In genomic region chr16:43772358-43772757, GRCm38 (mm10) we compare ENCODE assay signal across 23 mouse cellular contexts. TPM values are rescaled to one million over a fixed set of nuclear protein-coding genes. Genes with fewer than 3 reads are reported as not detected.
DNase-seq lines count a peak whose midpoint lies in the region; ATAC-seq lines count a peak whose summit lies in the region.
"Had no signal": no experiment of that assay in that cellular context is flagged by ENCODE, and none has a peak within 500 bp of the region (broad histone marks: within the 10 kb centered on the region; RNA-seq: fewer than 3 reads in every experiment).

No protein-coding gene starts in this region.

- peaks cover 11% of the 10 kb centered on the region for H3K4me1 ChIP-seq in heart, embryonic 15.5 days (replicated peaks)
- no peaks in the 10 kb centered on the region for H3K4me1 ChIP-seq in lung, embryonic 15.5 days
- H3K4me1 ChIP-seq: embryonic facial prominence, embryonic 10.5 days; kidney, embryonic 15.5 days; limb, embryonic 13.5 days; liver, embryonic 13.5 days; neural tube, embryonic 12.5 days had no signal

- intact Hi-C loops in heart, postnatal 25 days (cut with DNase I), result no loop called here

- no peak overlapping the region for H3K4me3 ChIP-seq in heart, embryonic 15.5 days
- no peak overlapping the region for H3K4me3 ChIP-seq in lung, embryonic 15.5 days
- H3K4me3 ChIP-seq: embryonic facial prominence, embryonic 10.5 days; gastrocnemius, adult 2 months; kidney, embryonic 15.5 days; limb, embryonic 13.5 days; liver, embryonic 13.5 days; neural tube, embryonic 12.5 days had no signal

- H3K27me3 ChIP-seq in heart, embryonic 15.5 days, result no peaks in the 10 kb centered on the region
- no peaks in the 10 kb centered on the region for H3K27me3 ChIP-seq in lung, embryonic 15.5 days
- H3K27me3 ChIP-seq: kidney, embryonic 15.5 days; limb, embryonic 13.5 days; liver, embryonic 13.5 days; neural tube, embryonic 12.5 days had no signal

- 18% methylated on average over 3 of the region's 3 CpGs for WGBS in heart, embryonic 15.5 days
- WGBS in lung, embryonic 15.5 days, result 39% methylated on average over 3 of the region's 3 CpGs

- no peak overlapping the region for H3K9ac ChIP-seq in heart, embryonic 15.5 days
- H3K9ac ChIP-seq in lung, embryonic 15.5 days, result no peak overlapping the region
- H3K9ac ChIP-seq: kidney, embryonic 15.5 days; limb, embryonic 13.5 days; liver, embryonic 13.5 days; neural tube, embryonic 12.5 days had no signal

- peak overlapping the region; percentile 79 for H3K27ac ChIP-seq in heart, embryonic 15.5 days
- no peak overlapping the region for H3K27ac ChIP-seq in lung, embryonic 15.5 days
- H3K27ac ChIP-seq: embryonic facial prominence, embryonic 10.5 days; gastrocnemius, adult 2 months; kidney, embryonic 15.5 days; limb, embryonic 13.5 days; liver, embryonic 13.5 days; neural tube, embryonic 12.5 days had no signal

- ATAC-seq in heart, embryonic 15.5 days (replicated peaks; ENCODE audit: insufficient number of reproducible peaks, insufficient read depth, low FRiP score, low read depth), result peak; percentile 93
- ATAC-seq in lung, embryonic 15.5 days (ENCODE audit: borderline replicate concordance, extremely low read depth, low FRiP score, low TSS enrichment), result peak; percentile 88; the same call in 1 of the 2 replicates
- ATAC-seq: hindbrain, embryonic 16.5 days; intestine, embryonic 16.5 days; Patski had no signal

- no peaks in the 10 kb centered on the region for H3K36me3 ChIP-seq in heart, embryonic 15.5 days
- no peaks in the 10 kb centered on the region for H3K36me3 ChIP-seq in lung, embryonic 15.5 days
- H3K36me3 ChIP-seq: embryonic facial prominence, embryonic 10.5 days; kidney, embryonic 15.5 days; limb, embryonic 13.5 days; liver, embryonic 13.5 days; neural tube, embryonic 12.5 days had no signal

- DNase-seq in heart, adult 11 months, result peak; percentile 95
- no peak for DNase-seq in heart, postnatal 25 days (ENCODE audit: low spot score)
- DNase-seq in lung, postnatal 4 days, result peak; percentile 22 to 34
- DNase-seq in ovary, adult 18-20 months (ENCODE audit: low spot score), result no peak
- no peak for DNase-seq in embryo, embryonic 9.5 days (ENCODE audit: extremely low spot score)
- no peak for DNase-seq in thymus, adult 18-20 months
- DNase-seq: adrenal gland, postnatal 10 days; cerebellum, adult 11 months; cerebellum, postnatal 14 days; gastrocnemius, adult 2 months; liver, embryonic 13.5 days; thymus, postnatal 4 days had no signal

- peak overlapping the region; percentile 36 for H3K4me2 ChIP-seq in heart, embryonic 15.5 days
- H3K4me2 ChIP-seq in lung, embryonic 15.5 days, result no peak overlapping the region
- H3K4me2 ChIP-seq: kidney, embryonic 15.5 days; limb, embryonic 13.5 days; liver, embryonic 13.5 days; midbrain, embryonic 11.5 days; neural tube, embryonic 12.5 days had no signal

- H3K9me3 ChIP-seq in heart, embryonic 15.5 days (replicated peaks), result no peaks in the 10 kb centered on the region
- H3K9me3 ChIP-seq in lung, embryonic 15.5 days, result no peaks in the 10 kb centered on the region
- H3K9me3 ChIP-seq: embryonic facial prominence, embryonic 10.5 days; kidney, embryonic 15.5 days; limb, embryonic 13.5 days; liver, embryonic 13.5 days; neural tube, embryonic 12.5 days had no signal

RNA-seq across cellular contexts. Expression of gene Drd3, which starts 18.5 kb away (rescaled TPM):
- not detected for total RNA-seq in heart, postnatal 25 days (2021)
- polyA plus RNA-seq in heart, embryonic 15.5 days (2015; fragmentation: Nextera tagmentation; extraction: Ambion mirVana), result not detected in 2 replicates
- not detected in 2 replicates for polyA plus RNA-seq in lung, embryonic 15.5 days (2015; fragmentation: Nextera tagmentation; extraction: Ambion mirVana)
- total RNA-seq: adrenal gland, postnatal 10 days; gastrocnemius, adult 2 months; hematopoietic stem cell, adult 5-6 weeks had no signal
- polyA plus RNA-seq: embryonic facial prominence, embryonic 10.5 days; hindbrain, embryonic 16.5 days; intestine, embryonic 16.5 days; kidney, embryonic 15.5 days; limb, embryonic 13.5 days; liver, embryonic 13.5 days; midbrain, embryonic 11.5 days; neural tube, embryonic 12.5 days; Patski had no signal

Comparison
In these comparisons a context has a peak if more than half of its experiments do, and no peak if none do; other contexts are left out.
1. DNase-seq: peak in heart, adult 11 months (single experiment) and lung, postnatal 4 days (2 of 2); none in heart, postnatal 25 days (single experiment), ovary, adult 18-20 months (single experiment), embryo, embryonic 9.5 days (single experiment) and thymus, adult 18-20 months (0 of 2).